Mouse (Mus musculus) myocyte (in vitro differentiated cells): ENCODE results near the gene Mylk2. TPM values are rescaled to one million over a fixed set of nuclear protein-coding genes. Genes with fewer than 3 reads are reported as not detected.

ENCODE experiments used
- H3K27me3 ChIP-seq: one replicate; pipeline ENCODE4 v1.6.1; 2011; ENCODE audit not compliant: control insufficient read depth, insufficient read depth, insufficient read length
- H3K36me3 ChIP-seq: one replicate; pipeline ENCODE4 v1.6.1; 2011; ENCODE audit not compliant: control insufficient read depth, insufficient read depth
- H3K4me2 ChIP-seq: one replicate; pipeline ENCODE4 v1.6.1; 2011; ENCODE audit warnings: low read depth, control low read depth
- H3K4me3 ChIP-seq: one replicate; pipeline ENCODE4 v1.5.1; 2011; ENCODE audit warnings: mild to moderate bottlenecking, control low read depth, moderate library complexity
- H3K79me2 ChIP-seq: one replicate; pipeline ENCODE4 v1.6.1; 2011; ENCODE audit not compliant: control insufficient read depth, insufficient read depth
- H3ac ChIP-seq: one replicate; pipeline ENCODE4 v1.6.1; 2011; ENCODE audit not compliant: control insufficient read depth, insufficient read length
- CEBPB ChIP-seq: IDR thresholded peaks from 2 replicates; pipeline ENCODE4 v1.6.1; 2011; ENCODE audit warnings: mild to moderate bottlenecking, moderate library complexity; ENCODE audit not compliant: poor library complexity, insufficient read depth, severe bottlenecking
- E2F4 ChIP-seq: IDR thresholded peaks from one replicate; pipeline ENCODE4 v1.6.1; 2011; ENCODE audit warnings: mild to moderate bottlenecking, control low read depth, moderate library complexity; ENCODE audit not compliant: insufficient read depth
- MAX ChIP-seq: IDR thresholded peaks from one replicate; pipeline ENCODE4 v1.6.1; 2011; ENCODE audit warnings: low read depth, mild to moderate bottlenecking, control low read depth
- MYOD1 ChIP-seq, 3 experiments: IDR thresholded peaks; one replicate each; pipeline ENCODE4 v1.6.1; 2011; ENCODE audit warnings: control low read depth in 2 of 3, low read depth in 2 of 3, mild to moderate bottlenecking in 2 of 3, moderate library complexity in 1 of 3; ENCODE audit not compliant: insufficient read length in 2 of 3, control insufficient read depth in 1 of 3
- MYOG ChIP-seq, 3 experiments: IDR thresholded peaks; one replicate each; pipeline ENCODE4 v1.6.1; 2011; ENCODE audit warnings: control low read depth in 2 of 3, low read depth in 2 of 3, mild to moderate bottlenecking in 2 of 3; ENCODE audit not compliant: insufficient read length in 2 of 3, control insufficient read depth in 1 of 3, insufficient read depth in 1 of 3
- POLR2A ChIP-seq: IDR thresholded peaks from one replicate; pipeline ENCODE4 v1.6.1; 2011; ENCODE audit warnings: low read depth, mild to moderate bottlenecking, control low read depth, moderate library complexity; ENCODE audit not compliant: insufficient read length
- POLR2AphosphoS2 ChIP-seq: IDR thresholded peaks from one replicate; pipeline ENCODE4 v1.6.1; 2011; ENCODE audit warnings: low read depth, control low read depth; ENCODE audit not compliant: insufficient read length
- REST ChIP-seq: IDR thresholded peaks from one replicate; pipeline ENCODE4 v1.6.1; 2011; ENCODE audit warnings: mild to moderate bottlenecking, control low read depth, moderate library complexity; ENCODE audit not compliant: insufficient read depth, insufficient read length
- SRF ChIP-seq: IDR thresholded peaks from one replicate; pipeline ENCODE4 v1.6.1; 2011; ENCODE audit warnings: low read depth; ENCODE audit not compliant: control insufficient read depth, insufficient read length
- TCF12 ChIP-seq: IDR thresholded peaks from one replicate; pipeline ENCODE4 v1.6.1; 2011; ENCODE audit warnings: mild to moderate bottlenecking, control low read depth; ENCODE audit not compliant: poor library complexity, insufficient read depth, severe bottlenecking
- TCF3 ChIP-seq: IDR thresholded peaks from one replicate; pipeline ENCODE4 v1.6.1; 2011; ENCODE audit warnings: low read depth, control low read depth; ENCODE audit not compliant: insufficient read length
- USF1 ChIP-seq: IDR thresholded peaks from one replicate; pipeline ENCODE4 v1.6.1; 2011; ENCODE audit warnings: low read depth, mild to moderate bottlenecking, control low read depth, moderate library complexity
- polyA plus RNA-seq: library from polyadenylated mRNA; unstranded; fragments of >200 nt; fragmentation: generic; extraction: Trizol; gene quantifications from one replicate; pipeline ENCODE4 v1.2.1, GENCODE M21; 2012; ENCODE audit warnings: missing spikeins

Gene Mylk2
- polyA plus RNA-seq, 1 experiment, result 8.2 TPM

DNA sequence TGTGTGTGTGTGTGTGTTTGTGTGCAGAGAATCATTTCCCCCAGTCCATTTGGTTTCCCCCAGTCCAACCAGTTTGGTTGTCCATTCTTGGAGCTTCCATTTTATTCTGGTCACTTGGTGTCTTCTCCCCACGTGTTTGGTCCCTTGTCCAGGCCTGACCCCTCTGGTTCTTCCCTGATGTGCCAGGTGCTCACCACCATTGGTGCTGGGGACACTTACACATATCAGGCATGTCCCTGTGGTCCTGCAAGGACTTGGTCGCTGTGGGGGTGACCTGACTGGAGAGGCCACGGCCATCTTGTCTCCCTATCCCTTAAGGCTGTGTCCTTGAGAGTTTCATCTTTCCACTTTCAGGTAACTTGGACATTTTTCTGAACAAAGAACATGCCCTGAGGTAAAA is 14.2 kb upstream of the Mylk2 start:
- H3K4me2 ChIP-seq, result no peak overlapping the region
- no peaks in the 10 kb centered on the region for H3K27me3 ChIP-seq
- H3K4me3 ChIP-seq, result no peak overlapping the region
- peaks cover 21% of the 10 kb centered on the region for H3K36me3 ChIP-seq
- no peaks in the 10 kb centered on the region for H3K79me2 ChIP-seq
- no peak overlapping the region for H3ac ChIP-seq
- no peak for TF ChIP-seq SRF
- peak; percentile 52 for TF ChIP-seq POLR2AphosphoS2
- no peak for TF ChIP-seq MAX
- TF ChIP-seq MYOG (IDR thresholded peaks at IDR 0.05; ENCODE audit: control insufficient read depth in 1 of 3, insufficient read depth in 1 of 3, insufficient read length in 2 of 3, low read depth in 2 of 3), result no peak

DNA sequence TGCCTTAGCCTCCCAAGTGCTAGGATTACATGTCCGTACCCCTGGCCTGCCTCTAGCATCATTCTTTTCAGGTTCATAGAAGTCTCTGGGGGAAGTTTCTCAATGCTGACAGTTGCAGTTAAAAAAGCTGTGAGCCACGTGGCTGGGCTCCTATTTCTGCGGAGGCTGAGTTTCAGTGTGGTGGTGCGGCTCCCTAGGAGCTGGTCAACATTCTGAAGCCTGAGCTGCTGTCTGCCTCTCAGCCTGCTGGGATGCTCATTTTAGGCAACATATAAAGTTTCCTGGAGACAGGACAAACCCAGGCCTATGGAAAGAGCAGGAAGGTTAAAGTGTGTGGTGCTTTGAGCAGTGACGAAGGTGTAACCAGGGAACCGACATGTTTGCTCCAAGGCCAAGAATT is 12.1 kb upstream of the Mylk2 start:
- Histone ChIP-seq H3K4me2 (no peak overlapping the region), H3K36me3 (peaks cover 8% of the 10 kb centered on the region), H3K79me2 (no peaks in the 10 kb centered on the region), H3ac (no peak overlapping the region), H3K27me3 (no peaks in the 10 kb centered on the region), H3K4me3 (no peak overlapping the region)
- no peak for TF ChIP-seq MYOD1 (IDR thresholded peaks at IDR 0.05; ENCODE audit: control insufficient read depth in 1 of 3, insufficient read length in 2 of 3, low read depth in 2 of 3)
- TF ChIP-seq SRF, result no peak
- no peak for TF ChIP-seq E2F4
- TF ChIP-seq REST, result no peak

DNA sequence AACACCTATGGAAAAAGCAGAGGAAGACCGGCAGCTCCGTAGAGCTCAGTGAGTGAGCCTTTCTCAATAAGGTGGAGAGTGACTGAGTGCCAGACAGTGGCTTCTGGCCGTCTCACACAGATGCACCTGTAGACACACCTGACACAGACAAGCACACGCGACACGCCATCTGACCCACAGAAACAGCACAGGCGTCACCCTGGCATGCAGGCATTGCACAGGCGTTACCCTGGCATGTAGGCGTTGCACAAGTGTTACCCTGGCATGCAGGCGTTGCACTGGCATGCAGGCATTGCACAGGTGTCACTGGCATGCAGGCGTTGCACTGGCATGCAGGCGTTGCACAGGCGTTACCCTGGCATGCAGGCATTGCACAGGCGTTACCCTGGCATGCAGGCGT is 9.9 kb upstream of the Mylk2 start:
- Histone ChIP-seq H3K36me3 (no peaks in the 10 kb centered on the region), H3K4me3 (no peak overlapping the region), H3K4me2 (no peak overlapping the region), H3K27me3 (no peaks in the 10 kb centered on the region), H3ac (no peak overlapping the region), H3K79me2 (no peaks in the 10 kb centered on the region)
- TF ChIP-seq E2F4 (no peak), MAX (no peak), MYOD1 (IDR thresholded peaks at IDR 0.05; ENCODE audit: control insufficient read depth in 1 of 3, insufficient read length in 2 of 3, low read depth in 2 of 3) (peak in 1 of 3 experiments; percentile 14), SRF (no peak), POLR2AphosphoS2 (peak; percentile 66), MYOG (IDR thresholded peaks at IDR 0.05; ENCODE audit: control insufficient read depth in 1 of 3, insufficient read depth in 1 of 3, insufficient read length in 2 of 3, low read depth in 2 of 3) (peak in 1 of 3 experiments; percentile 59), TCF3 (no peak), TCF12 (no peak), POLR2A (no peak)

DNA sequence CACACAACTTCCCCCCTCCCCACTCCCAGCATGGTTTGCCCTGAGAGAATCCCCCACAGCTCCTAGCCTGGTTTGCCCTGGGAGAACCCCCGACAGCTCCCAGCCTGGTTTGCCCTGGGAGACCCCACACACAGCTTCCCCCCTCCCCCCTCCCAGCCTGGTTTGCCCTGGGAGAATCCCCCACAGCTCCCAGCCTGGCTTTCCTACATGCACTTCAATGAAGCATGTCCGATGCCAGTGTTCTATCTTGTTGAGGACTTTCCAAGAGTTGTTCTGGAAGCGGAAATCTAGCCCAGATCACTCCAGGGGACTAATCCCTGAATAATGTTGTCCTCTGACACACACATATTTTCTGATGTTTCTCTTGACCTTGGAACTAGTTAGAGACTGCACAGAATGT is 8.5 kb upstream of the Mylk2 start:
- no peak overlapping the region for H3ac ChIP-seq
- H3K79me2 ChIP-seq, result no peaks in the 10 kb centered on the region
- TF ChIP-seq MYOG (IDR thresholded peaks at IDR 0.05; ENCODE audit: control insufficient read depth in 1 of 3, insufficient read depth in 1 of 3, insufficient read length in 2 of 3, low read depth in 2 of 3) (no peak), SRF (no peak), MYOD1 (IDR thresholded peaks at IDR 0.05; ENCODE audit: control insufficient read depth in 1 of 3, insufficient read length in 2 of 3, low read depth in 2 of 3) (no peak), TCF12 (no peak), POLR2AphosphoS2 (no peak), TCF3 (no peak), POLR2A (no peak), REST (no peak), USF1 (no peak), E2F4 (no peak), CEBPB (no peak), MAX (no peak)

DNA sequence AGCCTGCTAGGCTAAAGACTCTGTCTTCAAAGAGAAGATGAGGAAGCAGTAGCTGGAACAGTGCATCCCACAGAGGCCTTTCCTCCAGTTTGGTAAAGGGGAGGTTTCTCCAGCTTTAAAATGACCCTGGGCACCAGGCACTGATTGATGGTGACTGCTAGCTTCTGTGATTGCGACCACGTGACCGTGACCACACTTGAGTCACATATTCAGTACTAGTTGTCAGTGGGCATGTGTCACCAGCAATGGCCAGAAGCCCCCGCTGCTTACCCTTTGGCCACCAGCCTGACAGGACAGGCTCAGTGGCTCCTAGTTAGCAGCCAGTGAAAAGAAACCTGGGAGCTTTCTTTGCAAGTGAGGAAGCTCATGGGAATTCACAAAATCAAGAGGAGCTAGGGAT is 7.6 kb upstream of the Mylk2 start:
- TF ChIP-seq E2F4, result no peak
- TF ChIP-seq USF1, result peak; percentile 89
- H3K79me2 ChIP-seq, result no peaks in the 10 kb centered on the region

More for the DNA sequence above, 8.5 kb upstream of the Mylk2 start:
- Histone ChIP-seq H3K36me3 (no peaks in the 10 kb centered on the region), H3K27me3 (no peaks in the 10 kb centered on the region), H3K4me3 (no peak overlapping the region), H3K4me2 (no peak overlapping the region)

DNA sequence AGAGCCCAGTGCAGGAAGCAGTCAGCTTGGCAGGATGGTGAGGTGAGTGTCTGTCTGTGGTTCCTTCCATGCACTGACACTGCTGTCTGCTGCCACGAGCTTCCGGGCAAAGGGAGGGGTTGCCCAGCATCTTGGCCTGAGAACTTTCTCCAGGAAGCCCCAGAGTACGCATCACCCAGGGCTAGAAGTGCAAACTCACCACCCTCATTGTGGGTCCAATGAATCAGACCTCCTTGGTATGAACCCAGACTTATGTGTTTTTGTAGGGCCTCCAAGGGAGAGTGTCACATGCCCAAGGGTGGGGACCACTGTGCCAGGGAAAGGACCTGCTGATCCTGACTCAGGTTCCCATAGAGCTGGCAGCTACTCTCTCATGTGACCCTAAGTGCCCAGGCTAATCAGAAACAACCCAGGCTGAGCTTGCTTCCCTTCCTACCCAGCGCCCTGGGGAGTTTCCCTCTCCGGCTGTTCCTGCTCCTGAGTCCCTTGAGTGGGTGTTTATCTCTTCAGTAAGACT is 7.0 kb upstream of the Mylk2 start:
- H3K79me2 ChIP-seq, result no peaks in the 10 kb centered on the region
- TF ChIP-seq USF1 (peak; percentile 84), TCF12 (no peak), MYOD1 (IDR thresholded peaks at IDR 0.05; ENCODE audit: control insufficient read depth in 1 of 3, insufficient read length in 2 of 3, low read depth in 2 of 3) (peak in 1 of 3 experiments; percentile 37)
- H3K4me3 ChIP-seq, result no peak overlapping the region
- peak overlapping the region; percentile 61 for H3K4me2 ChIP-seq
- no peaks in the 10 kb centered on the region for H3K36me3 ChIP-seq
- no peak overlapping the region for H3ac ChIP-seq
- H3K27me3 ChIP-seq, result no peaks in the 10 kb centered on the region

More for the DNA sequence above, 7.6 kb upstream of the Mylk2 start:
- H3K27me3 ChIP-seq, result no peaks in the 10 kb centered on the region
- H3ac ChIP-seq, result no peak overlapping the region
- H3K4me2 ChIP-seq, result peak overlapping the region; percentile 61
- no peak overlapping the region for H3K4me3 ChIP-seq
- H3K36me3 ChIP-seq, result no peaks in the 10 kb centered on the region
